Mouse (Mus musculus): ENCODE measurements around the gene Tbc1d22a. TPM values are rescaled to one million over a fixed set of nuclear protein-coding genes. Genes with fewer than 3 reads are reported as not detected.

Gene Tbc1d22a
- total and polyA plus RNA-seq, 2 experiments from 2014 or later: 9.7 to 31.4 TPM

DNA sequence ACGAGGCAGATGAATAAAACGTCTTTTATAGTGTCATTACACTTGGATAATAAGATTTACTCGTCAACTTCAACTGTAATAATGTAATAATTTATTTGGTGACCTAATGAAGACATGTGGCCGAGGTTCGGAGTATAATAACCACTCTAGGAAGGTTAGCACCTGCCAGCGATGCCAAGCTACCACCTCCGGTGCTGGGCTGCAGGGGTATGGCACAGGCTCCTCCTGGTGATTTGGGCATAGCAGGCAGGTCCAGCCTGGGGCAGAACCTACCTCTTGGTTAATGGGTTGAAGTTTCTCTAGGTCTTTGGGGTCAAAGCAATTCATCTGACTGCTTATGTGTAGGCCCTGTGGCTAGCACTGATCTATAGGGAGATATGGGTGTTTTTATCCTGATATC lies 296.9 kb downstream of the Tbc1d22a start:
- WGBS: 85% methylated on average over 7 of the region's 7 CpGs
- no peaks in the 10 kb centered on the region for H3K36me3 ChIP-seq (replicated peaks; ENCODE audit: control insufficient read depth, insufficient read depth, low read length)
- H3K27ac ChIP-seq (ENCODE audit: low read depth): no peak overlapping the region
- TF ChIP-seq CTCF (IDR thresholded peaks at IDR 0.05; ENCODE audit: low read depth): no peak
- no peak for TF ChIP-seq EP300 (IDR thresholded peaks at IDR 0.05; ENCODE audit: low read depth)
- H3K27me3 ChIP-seq (ENCODE audit: control insufficient read depth, insufficient read depth, low read length): no peaks in the 10 kb centered on the region
- no peak for DNase-seq (ENCODE audit: low spot score)
- H3K4me2 ChIP-seq (ENCODE audit: low read depth, low read length): no peak overlapping the region
- no peak overlapping the region for H3K9ac ChIP-seq (replicated peaks; ENCODE audit: low read depth, low read length)
- no peaks in the 10 kb centered on the region for H3K4me1 ChIP-seq (ENCODE audit: control insufficient read depth, insufficient read depth)
- H3K9me3 ChIP-seq (replicated peaks; ENCODE audit: control insufficient read depth, low read length): no peaks in the 10 kb centered on the region
- ATAC-seq (ENCODE audit: insufficient read depth, low read depth): no peak
- no peak overlapping the region for H3K4me3 ChIP-seq (ENCODE audit: low read depth, low read length)

DNA sequence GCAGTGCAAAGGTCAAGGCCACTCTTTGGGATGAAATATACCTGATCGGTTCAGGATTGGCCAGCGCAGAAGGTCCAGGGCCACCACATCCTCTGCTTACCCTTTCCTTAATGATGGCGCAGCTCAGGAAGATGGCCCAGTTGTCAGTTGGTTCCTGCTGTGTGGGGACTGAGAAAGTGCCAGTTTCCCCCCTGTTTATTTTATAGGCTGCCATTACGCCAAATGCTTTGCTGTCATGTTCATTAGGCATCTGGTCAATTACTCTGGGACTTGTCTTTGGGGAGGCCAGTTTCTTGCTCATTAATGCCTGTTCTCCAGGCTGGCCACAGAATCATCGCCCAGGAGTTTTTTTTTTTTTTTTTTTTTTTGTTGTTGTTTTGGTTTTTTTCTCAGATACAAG lies 299.1 kb downstream of the Tbc1d22a start:
- ATAC-seq (ENCODE audit: insufficient read depth, low read depth) (no peak), DNase-seq (ENCODE audit: low spot score) (no peak)
- TF ChIP-seq EP300 (IDR thresholded peaks at IDR 0.05; ENCODE audit: low read depth) (no peak), CTCF (IDR thresholded peaks at IDR 0.05; ENCODE audit: low read depth) (no peak)
- Histone ChIP-seq H3K4me3 (ENCODE audit: low read depth, low read length) (no peak overlapping the region), H3K9ac (replicated peaks; ENCODE audit: low read depth, low read length) (no peak overlapping the region), H3K27me3 (ENCODE audit: control insufficient read depth, insufficient read depth, low read length) (no peaks in the 10 kb centered on the region), H3K4me2 (ENCODE audit: low read depth, low read length) (no peak overlapping the region), H3K9me3 (replicated peaks; ENCODE audit: control insufficient read depth, low read length) (no peaks in the 10 kb centered on the region), H3K4me1 (ENCODE audit: control insufficient read depth, insufficient read depth) (no peaks in the 10 kb centered on the region), H3K36me3 (replicated peaks; ENCODE audit: control insufficient read depth, insufficient read depth, low read length) (no peaks in the 10 kb centered on the region), H3K27ac (ENCODE audit: low read depth) (no peak overlapping the region)
- 88% methylated on average over 5 of the region's 5 CpGs for WGBS

DNA sequence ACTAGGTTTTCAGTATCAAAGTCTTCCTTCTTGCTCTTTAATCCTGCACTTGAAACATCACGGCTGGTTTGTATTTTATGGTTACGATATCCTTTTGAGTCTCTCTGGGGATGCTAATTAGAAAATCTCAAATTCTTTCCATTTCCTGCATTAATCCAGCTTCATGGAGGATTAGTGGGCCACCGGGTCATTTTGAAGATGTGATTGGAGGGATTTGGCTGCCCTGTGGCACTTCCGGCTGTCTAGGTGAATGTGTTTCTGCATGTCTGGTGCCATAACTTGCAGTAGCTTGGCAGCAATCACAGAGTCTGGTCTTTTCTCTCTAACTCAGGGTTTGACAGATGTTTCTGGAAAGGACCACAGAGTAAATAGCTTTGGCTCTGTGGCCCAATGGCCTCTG lies 305.9 kb downstream of the Tbc1d22a start:
- no peak for ATAC-seq (ENCODE audit: insufficient read depth, low read depth)
- no peaks in the 10 kb centered on the region for H3K4me1 ChIP-seq (ENCODE audit: control insufficient read depth, insufficient read depth)
- H3K9ac ChIP-seq (replicated peaks; ENCODE audit: low read depth, low read length): no peak overlapping the region
- TF ChIP-seq CTCF (IDR thresholded peaks at IDR 0.05; ENCODE audit: low read depth) (no peak), EP300 (IDR thresholded peaks at IDR 0.05; ENCODE audit: low read depth) (no peak)
- DNase-seq (ENCODE audit: low spot score): no peak
- H3K27me3 ChIP-seq (ENCODE audit: control insufficient read depth, insufficient read depth, low read length): no peaks in the 10 kb centered on the region
- H3K4me2 ChIP-seq (ENCODE audit: low read depth, low read length): no peak overlapping the region
- WGBS: 84% methylated on average over 4 of the region's 4 CpGs
- no peaks in the 10 kb centered on the region for H3K36me3 ChIP-seq (replicated peaks; ENCODE audit: control insufficient read depth, insufficient read depth, low read length)
- H3K9me3 ChIP-seq (replicated peaks; ENCODE audit: control insufficient read depth, low read length): no peaks in the 10 kb centered on the region
- H3K4me3 ChIP-seq (ENCODE audit: low read depth, low read length): no peak overlapping the region
- no peak overlapping the region for H3K27ac ChIP-seq (ENCODE audit: low read depth)

DNA sequence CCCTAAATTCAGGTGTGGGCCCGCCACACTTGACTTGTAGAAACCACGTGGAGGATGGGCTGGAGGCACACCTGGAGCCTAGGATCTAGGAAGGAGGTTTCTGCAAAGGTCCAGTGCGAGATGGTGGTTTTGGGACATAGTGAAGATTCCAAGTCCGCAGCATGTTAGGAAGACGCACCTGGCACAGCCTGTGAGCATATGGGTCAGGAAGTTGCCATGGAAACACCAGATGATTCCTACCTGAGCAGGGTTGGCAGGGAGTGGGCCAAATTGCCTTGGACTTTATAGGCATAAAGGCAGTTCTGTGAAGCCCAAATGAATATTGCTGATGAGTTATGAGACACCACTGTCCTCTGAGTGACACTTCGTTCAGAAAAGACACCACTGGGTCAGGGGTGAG lies 321.1 kb downstream of the Tbc1d22a start:
- ATAC-seq (ENCODE audit: insufficient read depth, low read depth): no peak

DNA sequence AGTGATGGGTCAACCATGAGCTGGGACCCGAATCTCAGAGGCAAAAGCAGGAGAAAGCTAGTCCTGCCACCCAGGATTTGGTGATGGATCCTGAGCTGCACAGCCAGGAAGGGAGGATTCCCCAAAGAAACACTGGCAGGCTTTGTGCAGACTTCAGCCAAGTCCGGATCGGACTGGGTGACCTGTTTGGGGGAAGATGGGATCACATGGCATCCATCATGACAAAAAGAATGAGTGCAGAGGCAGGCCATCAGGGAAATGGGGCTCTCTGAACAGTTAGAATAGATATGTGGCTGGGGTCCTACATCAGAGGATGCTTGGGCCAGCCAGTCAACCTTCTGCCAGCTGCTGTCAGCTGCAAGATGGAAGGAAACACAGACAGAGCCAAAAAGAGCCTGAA lies 328.1 kb downstream of the Tbc1d22a start:
- ATAC-seq (ENCODE audit: insufficient read depth, low read depth) (no peak), DNase-seq (ENCODE audit: low spot score) (no peak)
- Histone ChIP-seq H3K4me3 (ENCODE audit: low read depth, low read length) (no peak overlapping the region), H3K4me2 (ENCODE audit: low read depth, low read length) (no peak overlapping the region), H3K9me3 (replicated peaks; ENCODE audit: control insufficient read depth, low read length) (0 out of 2 replicates have a peak, but pooled peaks cover 4% of the 10 kb centered on the region), H3K36me3 (replicated peaks; ENCODE audit: control insufficient read depth, insufficient read depth, low read length) (no peaks in the 10 kb centered on the region), H3K27me3 (ENCODE audit: control insufficient read depth, insufficient read depth, low read length) (no peaks in the 10 kb centered on the region), H3K4me1 (ENCODE audit: control insufficient read depth, insufficient read depth) (no peaks in the 10 kb centered on the region), H3K9ac (replicated peaks; ENCODE audit: low read depth, low read length) (no peak overlapping the region), H3K27ac (ENCODE audit: low read depth) (no peak overlapping the region)
- no peak for TF ChIP-seq CTCF (IDR thresholded peaks at IDR 0.05; ENCODE audit: low read depth)
- TF ChIP-seq EP300 (IDR thresholded peaks at IDR 0.05; ENCODE audit: low read depth): no peak
- 56% methylated on average over 3 of the region's 3 CpGs for WGBS

More for the DNA sequence above, 321.1 kb downstream of the Tbc1d22a start:
- Histone ChIP-seq H3K27me3 (ENCODE audit: control insufficient read depth, insufficient read depth, low read length) (no peaks in the 10 kb centered on the region), H3K9ac (replicated peaks; ENCODE audit: low read depth, low read length) (no peak overlapping the region), H3K9me3 (replicated peaks; ENCODE audit: control insufficient read depth, low read length) (no peaks in the 10 kb centered on the region), H3K4me3 (ENCODE audit: low read depth, low read length) (no peak overlapping the region), H3K4me2 (ENCODE audit: low read depth, low read length) (no peak overlapping the region), H3K36me3 (replicated peaks; ENCODE audit: control insufficient read depth, insufficient read depth, low read length) (no peaks in the 10 kb centered on the region), H3K4me1 (ENCODE audit: control insufficient read depth, insufficient read depth) (no peaks in the 10 kb centered on the region), H3K27ac (ENCODE audit: low read depth) (no peak overlapping the region)
- WGBS: 68% methylated on average over 6 of the region's 6 CpGs
- no peak for DNase-seq (ENCODE audit: low spot score)
- TF ChIP-seq EP300 (IDR thresholded peaks at IDR 0.05; ENCODE audit: low read depth) (no peak), CTCF (IDR thresholded peaks at IDR 0.05; ENCODE audit: low read depth) (no peak)

DNA sequence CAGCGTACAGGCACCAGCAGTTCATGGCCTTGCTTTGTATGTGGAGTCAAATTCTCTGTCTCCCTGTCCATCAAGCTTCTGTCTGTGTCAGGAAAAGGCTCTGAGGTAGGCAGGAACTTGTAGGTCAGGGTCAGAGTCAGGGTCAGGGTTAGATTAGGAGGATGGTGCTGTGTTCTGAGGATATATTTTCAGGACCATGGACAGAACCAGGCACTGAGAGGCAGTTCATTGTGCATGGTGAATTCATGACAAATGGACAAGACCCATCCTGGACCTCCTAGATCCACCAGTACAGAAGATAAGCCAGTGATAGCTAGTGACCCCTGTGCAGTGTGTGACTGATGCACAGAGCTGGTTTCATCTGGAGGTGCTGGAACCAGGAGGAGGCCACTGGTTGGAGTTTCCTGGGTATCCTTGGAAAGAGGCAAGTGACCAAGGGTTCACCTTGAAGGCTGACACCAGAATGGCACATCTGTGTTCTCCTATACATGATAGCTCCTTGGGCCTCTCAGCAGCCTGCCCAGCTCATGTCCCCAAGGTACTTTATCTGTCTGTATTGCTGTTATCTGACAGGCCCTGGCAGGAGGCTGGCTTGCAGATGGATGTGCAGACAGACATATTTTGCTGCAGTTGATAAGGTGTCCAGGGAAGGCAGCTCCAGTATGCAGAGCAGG lies 330.0 kb downstream of the Tbc1d22a start:
- WGBS: 72% methylated on average over 1 of the region's 1 CpGs
- H3K9me3 ChIP-seq (replicated peaks; ENCODE audit: control insufficient read depth, low read length): peaks cover 10% of the 10 kb centered on the region; the same call in 1 of the 2 replicates
- H3K27me3 ChIP-seq (ENCODE audit: control insufficient read depth, insufficient read depth, low read length): no peaks in the 10 kb centered on the region
- no peak overlapping the region for H3K4me2 ChIP-seq (ENCODE audit: low read depth, low read length)
- TF ChIP-seq EP300 (IDR thresholded peaks at IDR 0.05; ENCODE audit: low read depth): no peak
- no peak for TF ChIP-seq CTCF (IDR thresholded peaks at IDR 0.05; ENCODE audit: low read depth)
- no peak overlapping the region for H3K9ac ChIP-seq (replicated peaks; ENCODE audit: low read depth, low read length)
- no peak overlapping the region for H3K27ac ChIP-seq (ENCODE audit: low read depth)
- ATAC-seq (ENCODE audit: insufficient read depth, low read depth): no peak
- H3K4me1 ChIP-seq (ENCODE audit: control insufficient read depth, insufficient read depth): no peaks in the 10 kb centered on the region
- DNase-seq (ENCODE audit: low spot score): no peak
- no peak overlapping the region for H3K4me3 ChIP-seq (ENCODE audit: low read depth, low read length)
- no peaks in the 10 kb centered on the region for H3K36me3 ChIP-seq (replicated peaks; ENCODE audit: control insufficient read depth, insufficient read depth, low read length)

Other genes with a start within 250 kb of the Tbc1d22a start
- 17.4 and 18.0 TPM in 2 replicates for gene Celsr1, start 180.7 kb upstream of the Tbc1d22a start, total RNA-seq (2014; rRNA removed; ENCODE audit: low replicate concordance)
- 0.80 and 0.97 TPM in 2 replicates for gene Celsr1, start 180.7 kb upstream of the Tbc1d22a start, polyA plus RNA-seq (2015; fragmentation: Nextera tagmentation; extraction: Ambion mirVana)
- gene Gramd4, start 156.8 kb upstream of the Tbc1d22a start, total RNA-seq (2014; rRNA removed; ENCODE audit: low replicate concordance): 31.8 and 35.0 TPM in 2 replicates
- gene Gramd4, start 156.8 kb upstream of the Tbc1d22a start, polyA plus RNA-seq (2015; fragmentation: Nextera tagmentation; extraction: Ambion mirVana): 15.4 and 16.2 TPM in 2 replicates
- gene Cerk, start 28.3 kb upstream of the Tbc1d22a start, total RNA-seq (2014; rRNA removed; ENCODE audit: low replicate concordance): 25.3 and 28.2 TPM in 2 replicates
- gene Cerk, start 28.3 kb upstream of the Tbc1d22a start, polyA plus RNA-seq (2015; fragmentation: Nextera tagmentation; extraction: Ambion mirVana): 12.1 and 14.5 TPM in 2 replicates

All from heart, postnatal 0 days (tissue).